Mouse (Mus musculus) CH12.LX (cell line): ENCODE results near the gene Arl5a. TPM values are rescaled to one million over a fixed set of nuclear protein-coding genes. Genes with fewer than 3 reads are reported as not detected.

Experiments used
- DNase-seq: peaks from one replicate; pipeline ENCODE4 v3.0.0-alpha.2; 2013; ENCODE audit errors: extremely low read depth
- H3K27ac ChIP-seq: 2 replicates; pipeline ENCODE4 v1.5.1; 2012; ENCODE audit warnings: low read depth, mild to moderate bottlenecking, control low read depth, moderate library complexity; ENCODE audit not compliant: insufficient read depth
- H3K27me3 ChIP-seq: replicated peaks from 2 replicates; pipeline ENCODE3; 2012; ENCODE audit warnings: inconsistent platforms
- H3K36me3 ChIP-seq, 2 experiments: replicated peaks in 1 of 2; 2 replicates each; pipeline versions ENCODE3 to v1.6.1; 2012; ENCODE audit warnings: inconsistent platforms in 1 of 2, low read length in 1 of 2, mild to moderate bottlenecking in 1 of 2, mixed read lengths in 1 of 2, moderate library complexity in 1 of 2; ENCODE audit not compliant: control insufficient read depth in 1 of 2, insufficient read depth in 1 of 2
- H3K4me1 ChIP-seq, 2 experiments: 2 replicates each; pipeline ENCODE4 v1.6.1; 2012; ENCODE audit warnings: inconsistent platforms in 1 of 2, moderate library complexity in 1 of 2; ENCODE audit not compliant: insufficient read depth in 2 of 2, control insufficient read depth in 1 of 2
- H3K4me2 ChIP-seq: 2 replicates; pipeline ENCODE4 v1.6.1; 2012; ENCODE audit warnings: low read depth, mild to moderate bottlenecking, control low read depth; ENCODE audit not compliant: poor library complexity, insufficient read depth, severe bottlenecking
- H3K4me3 ChIP-seq, 3 experiments: fragments of 150-350 bp in 1 of 3; sonication (generic) in 1 of 3; replicated peaks in 1 of 3; 2 replicates each; pipeline versions ENCODE3 to v1.5.1; 2011 to 2012; ENCODE audit warnings: low read depth in 2 of 3, low read length in 2 of 3, mild to moderate bottlenecking in 2 of 3, moderate library complexity in 2 of 3, control low read depth in 1 of 3, improper control_type of control experiment in 1 of 3, inconsistent platforms in 1 of 3, mixed read lengths in 1 of 3; ENCODE audit not compliant: poor library complexity in 1 of 3
- H3K79me2 ChIP-seq: replicated peaks from 2 replicates; pipeline ENCODE4 v1.6.1; 2012; ENCODE audit warnings: mild to moderate bottlenecking, moderate library complexity; ENCODE audit not compliant: control insufficient read depth, poor library complexity, insufficient read depth, severe bottlenecking; ENCODE audit errors: extremely low read depth
- H3K9ac ChIP-seq: 2 replicates; pipeline ENCODE4 v1.6.1; 2012; ENCODE audit warnings: low read depth, mild to moderate bottlenecking, control low read depth, moderate library complexity; ENCODE audit not compliant: insufficient read depth
- H3K9me3 ChIP-seq: replicated peaks from 2 replicates; pipeline ENCODE3; 2012; ENCODE audit warnings: low read length, inconsistent platforms, mixed read lengths
- BHLHE40 ChIP-seq: IDR thresholded peaks from 2 replicates; pipeline ENCODE4 v1.6.1; 2011; ENCODE audit warnings: mild to moderate bottlenecking, low read depth, low read length, improper control_type of control experiment
- CHD1 ChIP-seq: IDR thresholded peaks from 2 replicates; pipeline ENCODE4 v1.6.1; 2012; ENCODE audit warnings: low read depth, low read length, improper control_type of control experiment, inconsistent platforms
- CHD2 ChIP-seq: IDR thresholded peaks from 2 replicates; pipeline ENCODE4 v1.6.1; 2011; ENCODE audit warnings: low read length, improper control_type of control experiment
- CTCF ChIP-seq, 2 experiments: IDR thresholded peaks in 1 of 2; conservative IDR thresholded peaks in 1 of 2; 2 replicates each; pipeline ENCODE4 v1.5.1; 2011 to 2012; ENCODE audit warnings: low read depth in 2 of 2, low read length in 2 of 2, improper control_type of control experiment in 1 of 2, inconsistent platforms in 1 of 2, mild to moderate bottlenecking in 1 of 2, moderate library complexity in 1 of 2
- E2F4 ChIP-seq: IDR thresholded peaks from 2 replicates; pipeline ENCODE4 v1.6.1; 2011; ENCODE audit warnings: low read depth, low read length, improper control_type of control experiment; ENCODE audit not compliant: insufficient replicate concordance
- ELF1 ChIP-seq: IDR thresholded peaks from 2 replicates; pipeline ENCODE4 v1.6.1; 2014; ENCODE audit warnings: low read depth, mild to moderate bottlenecking, inconsistent platforms, low read length, improper control_type of control experiment
- EP300 ChIP-seq: IDR thresholded peaks from 2 replicates; pipeline ENCODE4 v1.6.1; 2011; ENCODE audit warnings: low read length, improper control_type of control experiment
- ETS1 ChIP-seq: conservative IDR thresholded peaks from 2 replicates; pipeline ENCODE4 v1.6.1; 2012; ENCODE audit warnings: low read depth, mild to moderate bottlenecking, inconsistent platforms, low read length, improper control_type of control experiment, moderate library complexity
- GABPA ChIP-seq: IDR thresholded peaks from 2 replicates; pipeline ENCODE4 v1.6.1; 2012; ENCODE audit warnings: low read depth, low read length, improper control_type of control experiment, inconsistent platforms; ENCODE audit not compliant: insufficient replicate concordance
- HCFC1 ChIP-seq: IDR thresholded peaks from 2 replicates; pipeline ENCODE4 v1.6.1; 2012; ENCODE audit warnings: low read depth, mild to moderate bottlenecking, inconsistent platforms, low read length, improper control_type of control experiment
- IRF4 ChIP-seq: IDR thresholded peaks from 2 replicates; pipeline ENCODE4 v1.6.1; 2014; ENCODE audit warnings: low read depth, mild to moderate bottlenecking, inconsistent platforms, low read length, improper control_type of control experiment
- JUN ChIP-seq: IDR thresholded peaks from 2 replicates; pipeline ENCODE4 v1.6.1; 2011; ENCODE audit warnings: low read depth, mild to moderate bottlenecking, low read length, improper control_type of control experiment, moderate library complexity; ENCODE audit not compliant: insufficient read depth
- JUND ChIP-seq: conservative IDR thresholded peaks from 2 replicates; pipeline ENCODE4 v1.6.1; 2011; ENCODE audit warnings: low read depth, low read length, improper control_type of control experiment
- KAT2A ChIP-seq: IDR thresholded peaks from 2 replicates; pipeline ENCODE4 v1.6.1; 2012; ENCODE audit warnings: low read length, improper control_type of control experiment, inconsistent platforms; ENCODE audit not compliant: insufficient replicate concordance
- MAFK ChIP-seq: IDR thresholded peaks from 2 replicates; pipeline ENCODE4 v1.6.1; 2011; ENCODE audit warnings: low read length, improper control_type of control experiment; ENCODE audit not compliant: insufficient replicate concordance
- MAX ChIP-seq: IDR thresholded peaks from 2 replicates; pipeline ENCODE4 v1.6.1; 2011; ENCODE audit warnings: low read length, improper control_type of control experiment
- MAZ ChIP-seq: IDR thresholded peaks from 2 replicates; pipeline ENCODE4 v1.6.1; 2012; ENCODE audit warnings: low read depth, mild to moderate bottlenecking, inconsistent platforms, low read length, improper control_type of control experiment, moderate library complexity
- MEF2A ChIP-seq: IDR thresholded peaks from 2 replicates; pipeline ENCODE4 v1.6.1; 2014; ENCODE audit warnings: low read depth, mild to moderate bottlenecking, inconsistent platforms, low read length, improper control_type of control experiment, borderline replicate concordance
- MXI1 ChIP-seq: IDR thresholded peaks from 2 replicates; pipeline ENCODE4 v1.6.1; 2011; ENCODE audit warnings: mild to moderate bottlenecking, low read depth, low read length, improper control_type of control experiment
- MYC ChIP-seq: IDR thresholded peaks from 2 replicates; pipeline ENCODE4 v1.6.1; 2011; ENCODE audit warnings: low read depth, mild to moderate bottlenecking, improper control_type of control experiment, low read length
- NELFE ChIP-seq: IDR thresholded peaks from 2 replicates; pipeline ENCODE4 v1.6.1; 2011; ENCODE audit warnings: low read depth, low read length, improper control_type of control experiment
- NRF1 ChIP-seq: IDR thresholded peaks from 2 replicates; pipeline ENCODE4 v1.6.1; 2014; ENCODE audit warnings: low read depth, mild to moderate bottlenecking, inconsistent platforms, low read length, improper control_type of control experiment, moderate library complexity
- PAX5 ChIP-seq: IDR thresholded peaks from 2 replicates; pipeline ENCODE4 v1.6.1; 2012; ENCODE audit warnings: low read length, inconsistent platforms, mixed read lengths
- POLR2A ChIP-seq: IDR thresholded peaks from 2 replicates; pipeline ENCODE4 v1.6.1; 2011; ENCODE audit warnings: low read depth, mild to moderate bottlenecking, improper control_type of control experiment, low read length
- POLR2AphosphoS2 ChIP-seq: IDR thresholded peaks from 2 replicates; pipeline ENCODE4 v1.6.1; 2011; ENCODE audit warnings: low read depth, low read length, improper control_type of control experiment
- RAD21 ChIP-seq: IDR thresholded peaks from 2 replicates; pipeline ENCODE4 v1.6.1; 2011; ENCODE audit warnings: low read depth, mild to moderate bottlenecking, low read length, improper control_type of control experiment, moderate library complexity
- RCOR1 ChIP-seq: conservative IDR thresholded peaks from 2 replicates; pipeline ENCODE4 v1.6.1; 2012; ENCODE audit warnings: low read depth, mild to moderate bottlenecking, inconsistent platforms, low read length, improper control_type of control experiment
- SIN3A ChIP-seq: IDR thresholded peaks from 2 replicates; pipeline ENCODE4 v1.6.1; 2012; ENCODE audit warnings: low read length, improper control_type of control experiment, inconsistent platforms
- SMC3 ChIP-seq: IDR thresholded peaks from 2 replicates; pipeline ENCODE4 v1.6.1; 2011; ENCODE audit warnings: low read depth, low read length, improper control_type of control experiment
- TBP ChIP-seq: conservative IDR thresholded peaks from 2 replicates; pipeline ENCODE4 v1.6.1; 2011; ENCODE audit warnings: low read depth, low read length, improper control_type of control experiment
- TCF12 ChIP-seq: IDR thresholded peaks from 2 replicates; pipeline ENCODE4 v1.6.1; 2014; ENCODE audit warnings: low read depth, mild to moderate bottlenecking, inconsistent platforms, low read length, improper control_type of control experiment
- UBTF ChIP-seq: IDR thresholded peaks from 2 replicates; pipeline ENCODE4 v1.6.1; 2012; ENCODE audit warnings: low read depth, mild to moderate bottlenecking, inconsistent platforms, low read length, improper control_type of control experiment, moderate library complexity
- USF1 ChIP-seq: IDR thresholded peaks from 2 replicates; pipeline ENCODE4 v1.6.1; 2014; ENCODE audit warnings: low read depth, mild to moderate bottlenecking, inconsistent platforms, low read length, improper control_type of control experiment
- USF2 ChIP-seq: conservative IDR thresholded peaks from 2 replicates; pipeline ENCODE4 v1.6.1; 2011; ENCODE audit warnings: low read depth, low read length, improper control_type of control experiment
- ZC3H11A ChIP-seq: IDR thresholded peaks from 2 replicates; pipeline ENCODE4 v1.6.1; 2012; ENCODE audit warnings: low read depth, mild to moderate bottlenecking, inconsistent platforms, low read length, improper control_type of control experiment
- ZKSCAN1 ChIP-seq: IDR thresholded peaks from 2 replicates; pipeline ENCODE4 v1.6.1; 2012; ENCODE audit warnings: low read depth, inconsistent platforms, low read length, improper control_type of control experiment, borderline replicate concordance
- ZMIZ1 ChIP-seq: IDR thresholded peaks from 2 replicates; pipeline ENCODE4 v1.6.1; 2012; ENCODE audit warnings: low read depth, mild to moderate bottlenecking, inconsistent platforms, low read length, improper control_type of control experiment
- ZNF384 ChIP-seq: IDR thresholded peaks from 2 replicates; pipeline ENCODE4 v1.6.1; 2012; ENCODE audit warnings: low read depth, low read length, improper control_type of control experiment, inconsistent platforms
- dilution Hi-C: fragments of 300-500 bp; cut with MboI; formaldehyde crosslinking; loops from 2 replicates; pipeline ENCODE4 v1.14.3; 2020; ENCODE audit warnings: low sequenced_read_pairs; ENCODE audit not compliant: extremely low pct_unique_long_range_greater_than_20kb, extremely low pct_ligation_motif_present
- in situ Hi-C: fragments of 300-500 bp; cut with MboI; formaldehyde crosslinking; loops from 3 replicates; pipeline ENCODE4 v1.14.3; 2019; ENCODE audit warnings: low sequenced_read_pairs, low pct_ligation_motif_present, low pct_unique_long_range_greater_than_20kb, mixed read lengths
- polyA plus RNA-seq: library from polyadenylated mRNA; unstranded; fragments of >175 nt; gene quantifications from 2 replicates; pipeline ENCODE4 v1.2.1, GENCODE M21; 2012; ENCODE audit warnings: low read depth; ENCODE audit not compliant: insufficient read length
- total RNA-seq, 2 experiments: library from RNA; depleted of rRNA; stranded (reverse); fragments of 300-350 nt in 1 of 2; fragments of >200 nt in 1 of 2; gene quantifications; 2 replicates each; pipeline ENCODE4 v1.2.3; 2012 to 2014

The Arl5a gene
- total and polyA plus RNA-seq, 3 experiments: 16.3 to 65.2 (median 36.0) TPM

- Histone ChIP-seq H3K4me1 (peaks cover 22 to 71% of the 10 kb centered on the region in 2 experiments), H3K27me3 (peaks cover 3% of the 10 kb centered on the region), H3K36me3 (no peaks in the 10 kb centered on the region), H3K27ac (no peak overlapping the region), H3K79me2 (peaks cover 62% of the 10 kb centered on the region), H3K4me2 (peak overlapping the region; percentile 98), H3K9me3 (no peaks in the 10 kb centered on the region), H3K4me3 (peak overlapping the region; percentile 88 to 91 (median 89)), H3K9ac (peak overlapping the region; percentile 79; the same call in 1 of the 2 replicates)
- in situ Hi-C loops (loop anchor here (25.0 kb wide), 1 partner anchor 164 kb away; no protein-coding TSS in a partner anchor), dilution Hi-C loops (no loop called here)
- peak; percentile 31 for DNase-seq
- no peak for TF ChIP-seq ZC3H11A
- TF ChIP-seq JUN: peak; percentile 44; the same call in 1 of the 2 replicates
- TF ChIP-seq HCFC1: no peak
- TF ChIP-seq GABPA: no peak
- TF ChIP-seq NELFE: no peak
- no peak for TF ChIP-seq TCF12
- peak; percentile 73 for TF ChIP-seq JUND
- no peak for TF ChIP-seq KAT2A
- TF ChIP-seq ELF1: no peak
- peak; percentile 63; the same call in 1 of the 2 replicates for TF ChIP-seq SIN3A
- no peak; the same call in 1 of the 2 replicates for TF ChIP-seq MXI1
- peak; percentile 42; the same call in 1 of the 2 replicates for TF ChIP-seq MEF2A
- TF ChIP-seq SMC3: no peak
- no peak for TF ChIP-seq CTCF (conservative IDR thresholded peaks at IDR 0.05 in 1 of 2, IDR thresholded peaks at IDR 0.05 in 1 of 2; ENCODE audit: low read depth in 2 of 2, low read length in 2 of 2)
- TF ChIP-seq ZMIZ1: no peak
- no peak for TF ChIP-seq UBTF
- 0 out of 2 replicates have a peak, but pooled peaks have one; percentile 45 for TF ChIP-seq E2F4
- TF ChIP-seq POLR2A: no peak
- TF ChIP-seq BHLHE40: peak; percentile 43; the same call in 1 of the 2 replicates
- TF ChIP-seq IRF4: peak; percentile 96
- TF ChIP-seq RCOR1: no peak; the same call in 1 of the 2 replicates
- TF ChIP-seq ETS1: peak; percentile 2; the same call in 1 of the 2 replicates
- no peak for TF ChIP-seq PAX5
- no peak for TF ChIP-seq USF1
- no peak for TF ChIP-seq ZKSCAN1
- TF ChIP-seq NRF1: no peak
- TF ChIP-seq MAX: 0 out of 2 replicates have a peak, but pooled peaks have one; percentile 15
- TF ChIP-seq USF2: no peak
- peak; percentile 95 for TF ChIP-seq EP300
- TF ChIP-seq POLR2AphosphoS2: no peak
- TF ChIP-seq MAFK: 0 out of 2 replicates have a peak, but pooled peaks have one; percentile 53
- no peak for TF ChIP-seq RAD21
- peak; percentile 40; the same call in 1 of the 2 replicates for TF ChIP-seq CHD2
- TF ChIP-seq ZNF384: no peak
- TF ChIP-seq MYC: no peak
- no peak; the same call in 1 of the 2 replicates for TF ChIP-seq MAZ
- TF ChIP-seq TBP: 0 out of 2 replicates have a peak, but pooled peaks have one; percentile 41
- TF ChIP-seq CHD1: no peak
Observed at GRCm38 (mm10) chr2:52422871-52423610, 1.7 kb downstream of the Arl5a start.
